Comparison of ENCODE assay signal across 28 mouse cellular contexts in the genomic region with DNA sequence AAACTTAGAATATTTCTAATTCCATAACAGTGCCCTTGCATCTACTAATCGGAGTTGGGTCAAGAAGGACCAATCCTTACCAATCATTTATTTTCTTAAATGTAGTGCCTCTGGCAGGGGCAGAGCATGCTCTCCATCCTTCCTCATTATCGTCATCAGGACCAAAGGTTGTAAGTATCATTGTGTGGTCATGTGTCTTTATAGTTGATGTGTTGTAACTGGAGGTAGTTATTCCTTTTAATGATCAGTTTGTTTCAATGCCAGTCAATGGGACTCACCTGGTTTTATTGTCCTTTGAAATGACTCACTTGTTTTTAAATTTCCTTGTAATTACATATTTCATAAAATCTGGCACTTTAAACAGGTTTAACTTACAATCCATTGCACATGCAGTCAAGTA.
"Had no signal": no experiment of that assay in that cellular context is flagged by ENCODE, and none has a peak within 500 bp of the region (broad histone marks: within the 10 kb centered on the region; RNA-seq: fewer than 3 reads in every experiment).

No protein-coding gene starts in this region.

- H3K36me3 ChIP-seq: embryonic facial prominence, embryonic 10.5 days; embryonic facial prominence, embryonic 12.5 days; embryonic facial prominence, embryonic 13.5 days; embryonic facial prominence, embryonic 15.5 days; forebrain, embryonic 10.5 days; forebrain, embryonic 12.5 days; forebrain, embryonic 15.5 days had no signal

- H3K4me2 ChIP-seq: embryonic facial prominence, embryonic 12.5 days; embryonic facial prominence, embryonic 13.5 days; embryonic facial prominence, embryonic 15.5 days; forebrain, embryonic 12.5 days; forebrain, embryonic 13.5 days; forebrain, embryonic 15.5 days had no signal

- ATAC-seq: forebrain, embryonic 13.5 days; forebrain, embryonic 15.5 days; forebrain, embryonic 16.5 days; forebrain, postnatal 0 days had no signal

- DNase-seq: cerebellum, adult 2 months; cerebellum, adult 8-10 months; cerebellum, adult 9-10 months; cerebellum, adult 9-11 months; cerebellum, postnatal 10 days; cerebellum, postnatal 14 days; cerebellum, postnatal 25 days; cerebellum, postnatal 36 days; embryo, embryonic 11 days; forebrain, postnatal 0 days; gastrocnemius, adult 2 months; gastrocnemius, postnatal 10 days; gastrocnemius, postnatal 14 days; gastrocnemius, postnatal 25 days; gastrocnemius, postnatal 36 days; heart, adult 11 months; heart, adult 18-20 months; heart, adult 2 months had no signal

- H3K4me3 ChIP-seq: embryonic facial prominence, embryonic 10.5 days; embryonic facial prominence, embryonic 12.5 days; embryonic facial prominence, embryonic 13.5 days; embryonic facial prominence, embryonic 15.5 days; erythroblast, embryonic 14.5 days; forebrain, embryonic 10.5 days; forebrain, embryonic 12.5 days; forebrain, embryonic 13.5 days; forebrain, embryonic 15.5 days; gastrocnemius, adult 2 months; heart, adult 2 months had no signal

- H3K27ac ChIP-seq: embryonic facial prominence, embryonic 10.5 days; embryonic facial prominence, embryonic 12.5 days; embryonic facial prominence, embryonic 13.5 days; embryonic facial prominence, embryonic 15.5 days; forebrain, embryonic 10.5 days; forebrain, embryonic 12.5 days; forebrain, embryonic 13.5 days; forebrain, embryonic 15.5 days; gastrocnemius, adult 2 months; heart, adult 2 months had no signal

- H3K9me3 ChIP-seq: embryonic facial prominence, embryonic 10.5 days; embryonic facial prominence, embryonic 12.5 days; embryonic facial prominence, embryonic 13.5 days; embryonic facial prominence, embryonic 15.5 days; forebrain, embryonic 10.5 days; forebrain, embryonic 12.5 days; forebrain, embryonic 13.5 days; forebrain, embryonic 15.5 days had no signal

- H3K9ac ChIP-seq: embryonic facial prominence, embryonic 12.5 days; embryonic facial prominence, embryonic 13.5 days; embryonic facial prominence, embryonic 15.5 days; forebrain, embryonic 12.5 days; forebrain, embryonic 13.5 days; forebrain, embryonic 15.5 days; forebrain, postnatal 0 days had no signal

- H3K27me3 ChIP-seq: embryonic facial prominence, embryonic 12.5 days; embryonic facial prominence, embryonic 13.5 days; embryonic facial prominence, embryonic 15.5 days; forebrain, embryonic 12.5 days; forebrain, embryonic 13.5 days; forebrain, embryonic 15.5 days had no signal

- H3K4me1 ChIP-seq: embryonic facial prominence, embryonic 10.5 days; embryonic facial prominence, embryonic 12.5 days; embryonic facial prominence, embryonic 13.5 days; embryonic facial prominence, embryonic 15.5 days; forebrain, embryonic 10.5 days; forebrain, embryonic 12.5 days; forebrain, embryonic 13.5 days; forebrain, embryonic 15.5 days had no signal
